Mouse (Mus musculus): ENCODE measurements at regions not wholly inside any gene's neighbourhood (a gene's known extent, or its start where the extent isn't known, plus 50 kb on each side); places are given as distances from the start of the nearest gene placed in this dataset.

GRCm38 (mm10) chr2:56983167-56983566, 140.6 kb downstream of the Nr4a2 start:
- TF ChIP-seq CHD2 (IDR thresholded peaks at IDR 0.05; ENCODE audit: low read depth, low read length) (no peak), ZNF384 (IDR thresholded peaks at IDR 0.05; ENCODE audit: low read depth, low read length) (no peak), ZC3H11A (IDR thresholded peaks at IDR 0.05; ENCODE audit: borderline replicate concordance, low read depth, low read length) (no peak), HCFC1 (IDR thresholded peaks at IDR 0.05; ENCODE audit: borderline replicate concordance, insufficient read depth, low read length) (no peak)
